Mouse (Mus musculus) c-Kit-positive CD71-negative TER-119-negative erythroid progenitor cells, embryonic 14.5 days (primary cell): Measurements from ENCODE around the gene Bik.

ENCODE experiments used
- DNase-seq: peaks from one replicate; pipeline ENCODE4 v3.0.0-alpha.2; 2013; ENCODE audit warnings: low read depth

Bik gene

GRCm38 (mm10) chr15:83512489-83513281 lies 14.0 kb upstream of the Bik start:
- DNase-seq = no peak

- no peak for DNase-seq
Measured at GRCm38 (mm10) chr15:83515018-83515417, 11.6 kb upstream of the Bik start.

GRCm38 (mm10) chr15:83518215-83519048 lies 8.2 kb upstream of the Bik start:
- peak; percentile 74 for DNase-seq

GRCm38 (mm10) chr15:83520861-83521382 lies 5.7 kb upstream of the Bik start:
- no peak for DNase-seq

- no peak for DNase-seq
Measured at GRCm38 (mm10) chr15:83523196-83523595, 3.5 kb upstream of the Bik start.

- DNase-seq = no peak
Measured at GRCm38 (mm10) chr15:83523638-83524332, 2.9 kb upstream of the Bik start.

- no peak for DNase-seq
Measured at GRCm38 (mm10) chr15:83524333-83524729, 2.3 kb upstream of the Bik start.

- DNase-seq = no peak
Measured at GRCm38 (mm10) chr15:83527092-83527437, 403 bp downstream of the Bik start.

- no peak for DNase-seq
Measured at GRCm38 (mm10) chr15:83527747-83528146, 1.1 kb downstream of the Bik start.

GRCm38 (mm10) chr15:83528892-83529291 lies 2.2 kb downstream of the Bik start:
- DNase-seq = no peak

GRCm38 (mm10) chr15:83529765-83530164 lies 3.1 kb downstream of the Bik start:
- no peak for DNase-seq

- no peak for DNase-seq
Measured at GRCm38 (mm10) chr15:83530233-83530632, 3.6 kb downstream of the Bik start.

GRCm38 (mm10) chr15:83530688-83531087 lies 4.0 kb downstream of the Bik start:
- no peak for DNase-seq

- DNase-seq = no peak
Measured at GRCm38 (mm10) chr15:83531961-83532469, 5.4 kb downstream of the Bik start.

GRCm38 (mm10) chr15:83532606-83533005 lies 5.9 kb downstream of the Bik start:
- DNase-seq = no peak

GRCm38 (mm10) chr15:83534960-83535889 lies 8.6 kb downstream of the Bik start:
- no peak for DNase-seq

- DNase-seq = no peak
Measured at GRCm38 (mm10) chr15:83535890-83536231, 9.2 kb downstream of the Bik start.

GRCm38 (mm10) chr15:83538855-83539254 lies 12.2 kb downstream of the Bik start:
- DNase-seq = no peak

- DNase-seq = no peak
Measured at GRCm38 (mm10) chr15:83539905-83540304, 13.2 kb downstream of the Bik start.

- no peak for DNase-seq
Measured at GRCm38 (mm10) chr15:83541647-83542287, 15.1 kb downstream of the Bik start.

- DNase-seq = no peak
Measured at GRCm38 (mm10) chr15:83546029-83546428, 19.4 kb downstream of the Bik start.
